Mouse (Mus musculus) splenic B cell, adult 2 months (primary cell): ENCODE data around the gene Phyhd1.
A peak's percentile ranks its signal among the peaks of the same experiment; 100 is the strongest.

Source experiments
- DNase-seq: peaks from one replicate; pipeline ENCODE4 v3.0.0-alpha.2; 2011; ENCODE audit warnings: low read depth, low spot score
- H3K27me3 ChIP-seq: 2 replicates; pipeline ENCODE4 v1.6.1; 2012; ENCODE audit warnings: mild to moderate bottlenecking, low read length, moderate library complexity, mixed read lengths; ENCODE audit not compliant: control insufficient read depth, poor library complexity, insufficient read depth, severe bottlenecking
- H3K36me3 ChIP-seq: 2 replicates; pipeline ENCODE4 v1.6.1; 2012; ENCODE audit warnings: mild to moderate bottlenecking, low read length, moderate library complexity, mixed read lengths; ENCODE audit not compliant: control insufficient read depth, poor library complexity, insufficient read depth, severe bottlenecking

Gene Phyhd1

GRCm38 (mm10) chr2:30265767-30266253, at the start of gene Phyhd1:
Phyhd1 (plus strand) TSS chr2:30266203.
- DNase-seq: no peak
- peaks cover 4% of the 10 kb centered on the region for H3K36me3 ChIP-seq
- no peaks in the 10 kb centered on the region for H3K27me3 ChIP-seq

GRCm38 (mm10) chr2:30216293-30216692, 49.7 kb upstream of the Phyhd1 start:
- DNase-seq: no peak
- Histone ChIP-seq H3K27me3 (no peaks in the 10 kb centered on the region), H3K36me3 (no peaks in the 10 kb centered on the region)

- H3K36me3 ChIP-seq: no peaks in the 10 kb centered on the region; the same call in 1 of the 2 replicates
- peak; percentile 50 for DNase-seq
- H3K27me3 ChIP-seq: no peaks in the 10 kb centered on the region
Observed at GRCm38 (mm10) chr2:30235593-30235992, 30.4 kb upstream of the Phyhd1 start.

- H3K36me3 ChIP-seq: no peaks in the 10 kb centered on the region; the same call in 1 of the 2 replicates
- no peak for DNase-seq
- no peaks in the 10 kb centered on the region for H3K27me3 ChIP-seq
Observed at GRCm38 (mm10) chr2:30236426-30237198, 29.4 kb upstream of the Phyhd1 start.

GRCm38 (mm10) chr2:30237199-30237880, 28.7 kb upstream of the Phyhd1 start, which contains the start of gene Lrrc8a:
Lrrc8a (plus strand) TSS chr2:30237715.
- peak; percentile 99 for DNase-seq
- no peaks in the 10 kb centered on the region; the same call in 1 of the 2 replicates for H3K36me3 ChIP-seq
- H3K27me3 ChIP-seq: no peaks in the 10 kb centered on the region

GRCm38 (mm10) chr2:30237881-30238280, 28.1 kb upstream of the Phyhd1 start:
- Histone ChIP-seq H3K36me3 (no peaks in the 10 kb centered on the region; the same call in 1 of the 2 replicates), H3K27me3 (no peaks in the 10 kb centered on the region)
- no peak for DNase-seq

- no peak for DNase-seq
- no peaks in the 10 kb centered on the region for H3K27me3 ChIP-seq
- no peaks in the 10 kb centered on the region; the same call in none of the 2 replicates for H3K36me3 ChIP-seq
Observed at GRCm38 (mm10) chr2:30238906-30239465, 27.0 kb upstream of the Phyhd1 start.

- no peak for DNase-seq
- no peaks in the 10 kb centered on the region; the same call in none of the 2 replicates for H3K36me3 ChIP-seq
- no peaks in the 10 kb centered on the region for H3K27me3 ChIP-seq
Observed at GRCm38 (mm10) chr2:30239777-30240176, 26.2 kb upstream of the Phyhd1 start.

- no peak for DNase-seq
- no peaks in the 10 kb centered on the region for H3K27me3 ChIP-seq
- no peaks in the 10 kb centered on the region; the same call in none of the 2 replicates for H3K36me3 ChIP-seq
Observed at GRCm38 (mm10) chr2:30240267-30240666, 25.7 kb upstream of the Phyhd1 start, which contains the start of gene Gm28035. Gm28035 (plus strand) TSS chr2:30240567.

GRCm38 (mm10) chr2:30242509-30242908, 23.5 kb upstream of the Phyhd1 start:
- no peak for DNase-seq
- Histone ChIP-seq H3K36me3 (no peaks in the 10 kb centered on the region; the same call in none of the 2 replicates), H3K27me3 (no peaks in the 10 kb centered on the region)

GRCm38 (mm10) chr2:30243391-30243790, 22.6 kb upstream of the Phyhd1 start:
- no peaks in the 10 kb centered on the region; the same call in none of the 2 replicates for H3K36me3 ChIP-seq
- no peak for DNase-seq
- H3K27me3 ChIP-seq: no peaks in the 10 kb centered on the region

- no peaks in the 10 kb centered on the region; the same call in none of the 2 replicates for H3K36me3 ChIP-seq
- DNase-seq: no peak
- no peaks in the 10 kb centered on the region for H3K27me3 ChIP-seq
Observed at GRCm38 (mm10) chr2:30244595-30245178, 21.3 kb upstream of the Phyhd1 start.

GRCm38 (mm10) chr2:30247036-30247435, 19.0 kb upstream of the Phyhd1 start:
- no peaks in the 10 kb centered on the region for H3K27me3 ChIP-seq
- H3K36me3 ChIP-seq: no peaks in the 10 kb centered on the region; the same call in 1 of the 2 replicates
- no peak for DNase-seq

GRCm38 (mm10) chr2:30247681-30248080, 18.3 kb upstream of the Phyhd1 start:
- Histone ChIP-seq H3K36me3 (no peaks in the 10 kb centered on the region; the same call in 1 of the 2 replicates), H3K27me3 (no peaks in the 10 kb centered on the region)

More at GRCm38 (mm10) chr2:30247681-30248080, 18.3 kb upstream of the Phyhd1 start:
- no peak for DNase-seq
